Mouse (Mus musculus) intestine, embryonic 15.5 days (tissue): ENCODE data around the gene Dda1. TPM values are rescaled to one million over a fixed set of nuclear protein-coding genes. Genes with fewer than 3 reads are reported as not detected.
A peak's percentile ranks its signal among the peaks of the same experiment; 100 is the strongest.
"Not testable (repeated sequence)": the region's sequence is repeated elsewhere in the genome, so short reads cannot be mapped to it uniquely, and the experiment has no call there.

Experiments
- ATAC-seq: fragments of 200-750 bp; cut with Nextera tagmentation; 2 replicates; pipeline ENCODE4 v1.8.0; 2017; ENCODE audit warnings: moderate TSS enrichment, moderate library complexity
- H3K27ac ChIP-seq: fragments of 300-500 bp; sonication (generic); 2 replicates; pipeline ENCODE4 v1.5.1; 2015; ENCODE audit warnings: mild to moderate bottlenecking, inconsistent platforms
- H3K27me3 ChIP-seq: fragments of 300-500 bp; sonication (generic); replicated peaks from 2 replicates; pipeline ENCODE4 v1.6.1; 2015; ENCODE audit warnings: inconsistent platforms
- H3K36me3 ChIP-seq: fragments of 300-500 bp; sonication (generic); 2 replicates; pipeline ENCODE4 v1.6.1; 2015; ENCODE audit warnings: inconsistent platforms
- H3K4me1 ChIP-seq: fragments of 300-500 bp; sonication (generic); replicated peaks from 2 replicates; pipeline ENCODE4 v1.6.1; 2015; ENCODE audit warnings: inconsistent platforms
- H3K4me2 ChIP-seq: fragments of 300-500 bp; sonication (generic); replicated peaks from 2 replicates; pipeline ENCODE4 v1.6.1; 2015; ENCODE audit warnings: mild to moderate bottlenecking, inconsistent platforms
- H3K4me3 ChIP-seq: fragments of 300-500 bp; sonication (generic); replicated peaks from 2 replicates; pipeline ENCODE4 v1.5.1; 2015; ENCODE audit warnings: inconsistent platforms
- H3K9ac ChIP-seq: fragments of 300-500 bp; sonication (generic); 2 replicates; pipeline ENCODE4 v1.6.1; 2015; ENCODE audit warnings: inconsistent platforms
- H3K9me3 ChIP-seq: fragments of 300-500 bp; sonication (generic); 2 replicates; pipeline ENCODE4 v1.6.1; 2016; ENCODE audit warnings: inconsistent platforms
- WGBS: fragments of 180-500 bp; shearing (Covaris S2); methylation state at CpG from one replicate; pipeline ENCODE4 v1.1.7; 2015; 5-methylcytosine and 5-hydroxymethylcytosine counted together
- polyA plus RNA-seq: library from polyadenylated mRNA; unstranded; fragments of >200 nt; fragmentation: Nextera tagmentation; extraction: Ambion mirVana; gene quantifications from 2 replicates; pipeline ENCODE4 v1.2.1, GENCODE M21; 2015

Dda1 gene
- polyA plus RNA-seq, 1 experiment from 2014 or later, result 91.3 TPM

DNA sequence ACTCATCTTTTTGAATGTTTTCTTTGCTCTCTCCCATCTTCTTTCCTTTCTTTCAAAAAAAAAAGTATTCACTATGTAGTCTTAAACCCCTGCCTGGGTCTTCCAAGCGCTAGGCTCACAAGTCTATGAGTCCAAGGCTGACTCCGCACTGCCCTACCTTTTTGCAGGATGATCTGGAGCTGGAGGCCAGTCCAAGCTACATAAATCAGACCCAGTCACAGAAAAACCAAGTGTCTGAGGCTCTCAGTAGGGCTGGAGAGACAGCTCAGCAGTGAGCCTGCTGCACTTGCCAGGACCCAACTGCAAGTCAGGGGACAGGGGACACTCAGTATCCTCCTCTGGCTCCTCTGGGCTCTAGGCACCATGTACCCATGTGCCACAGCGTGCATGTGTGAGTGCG is 35.4 kb downstream of the Dda1 start:
- H3K27me3 ChIP-seq, result peaks cover 32% of the 10 kb centered on the region
- no peak overlapping the region for H3K4me2 ChIP-seq
- H3K27ac ChIP-seq, result no peak overlapping the region
- no peaks in the 10 kb centered on the region for H3K36me3 ChIP-seq
- H3K9ac ChIP-seq, result no peak overlapping the region
- 86% methylated on average over 4 of the region's 4 CpGs for WGBS
- H3K9me3 ChIP-seq, result no peaks in the 10 kb centered on the region
- ATAC-seq, result no peak
- H3K4me3 ChIP-seq, result no peak overlapping the region
- H3K4me1 ChIP-seq, result peaks cover 14% of the 10 kb centered on the region

DNA sequence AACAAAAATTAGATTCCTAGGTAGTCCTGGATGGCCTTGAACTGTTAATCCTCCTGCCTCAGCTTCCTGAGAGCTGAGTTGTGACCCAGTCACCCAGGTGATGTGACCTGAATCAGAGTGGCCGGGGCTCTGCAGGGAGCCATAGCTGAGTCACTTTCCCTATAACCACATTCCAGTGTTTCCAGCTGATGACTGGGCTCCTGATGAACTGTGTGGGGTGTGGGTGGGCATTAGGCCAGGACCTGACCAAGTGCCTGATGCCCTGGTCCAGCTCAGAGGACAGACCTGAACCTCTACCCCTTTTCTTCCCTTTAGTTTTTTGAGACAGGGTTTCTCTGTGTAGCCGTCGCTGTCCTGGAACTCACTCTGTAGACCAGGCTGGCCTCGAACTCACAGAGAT is 36.3 kb downstream of the Dda1 start:
- no peak overlapping the region for H3K4me3 ChIP-seq
- 92% methylated on average over 4 of the region's 4 CpGs for WGBS
- H3K4me2 ChIP-seq, result no peak overlapping the region
- peaks cover 12% of the 10 kb centered on the region for H3K4me1 ChIP-seq
- no peak for ATAC-seq
- H3K9ac ChIP-seq, result no peak overlapping the region
- H3K27me3 ChIP-seq, result peaks cover 35% of the 10 kb centered on the region
- no peaks in the 10 kb centered on the region for H3K36me3 ChIP-seq
- no peak overlapping the region for H3K27ac ChIP-seq
- H3K9me3 ChIP-seq, result no peaks in the 10 kb centered on the region

DNA sequence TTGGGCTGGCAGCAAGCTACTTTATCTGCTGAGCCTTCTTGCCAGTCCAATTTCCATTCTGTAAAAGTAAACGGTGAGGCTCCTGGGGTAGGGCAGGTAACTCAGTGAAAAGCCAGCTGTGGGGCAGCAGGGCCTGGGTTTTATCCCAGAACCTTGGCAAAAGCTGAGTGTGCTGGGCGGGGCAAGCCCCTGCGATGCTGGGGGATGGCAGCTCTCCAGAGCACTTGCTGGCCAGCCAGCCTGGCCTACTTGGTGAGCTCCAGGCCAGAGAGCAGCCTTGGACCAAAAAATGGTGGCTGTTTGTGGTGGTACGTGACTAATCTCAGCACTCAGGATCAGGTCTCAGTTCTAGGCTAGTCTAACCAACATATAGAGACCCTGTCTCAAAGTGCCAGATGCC is 37.0 kb downstream of the Dda1 start:
- no peak overlapping the region for H3K9ac ChIP-seq
- no peak overlapping the region for H3K27ac ChIP-seq
- WGBS, result 77% methylated on average over 4 of the region's 4 CpGs
- peaks cover 12% of the 10 kb centered on the region for H3K4me1 ChIP-seq
- peaks cover 36% of the 10 kb centered on the region for H3K27me3 ChIP-seq
- no peak overlapping the region for H3K4me3 ChIP-seq
- ATAC-seq, result no peak
- H3K36me3 ChIP-seq, result no peaks in the 10 kb centered on the region
- no peaks in the 10 kb centered on the region for H3K9me3 ChIP-seq
- H3K4me2 ChIP-seq, result no peak overlapping the region

DNA sequence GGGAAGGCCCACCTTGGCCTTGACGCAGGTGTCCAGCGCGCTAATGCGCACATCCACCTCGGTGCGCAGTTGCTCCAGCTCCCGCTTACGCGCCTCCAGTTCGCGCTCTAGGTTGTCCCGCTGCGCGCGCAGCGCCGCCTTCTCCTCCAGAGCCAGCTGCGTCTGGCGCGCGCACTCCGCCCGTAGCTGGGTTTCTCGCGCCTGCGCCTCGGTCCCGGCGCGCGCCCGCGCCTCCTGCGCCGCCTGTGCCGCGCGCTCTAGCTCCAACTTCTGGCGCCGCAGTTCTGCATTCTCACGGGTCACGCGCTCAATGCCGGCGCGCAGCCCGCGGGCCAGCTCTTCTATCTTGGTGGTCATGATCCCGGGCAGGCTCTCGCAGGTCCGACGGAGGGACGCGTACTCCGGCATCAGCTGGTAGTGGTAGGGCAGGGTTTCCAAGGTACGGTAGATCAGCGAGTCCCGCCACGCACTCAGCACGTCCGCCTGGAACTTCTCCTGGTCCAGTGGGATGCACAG is 38.6 kb downstream of the Dda1 start:
- H3K27me3 ChIP-seq, result peaks cover 43% of the 10 kb centered on the region
- H3K27ac ChIP-seq, result no peak overlapping the region
- under 1% methylated on average over 61 of the region's 61 CpGs for WGBS

DNA sequence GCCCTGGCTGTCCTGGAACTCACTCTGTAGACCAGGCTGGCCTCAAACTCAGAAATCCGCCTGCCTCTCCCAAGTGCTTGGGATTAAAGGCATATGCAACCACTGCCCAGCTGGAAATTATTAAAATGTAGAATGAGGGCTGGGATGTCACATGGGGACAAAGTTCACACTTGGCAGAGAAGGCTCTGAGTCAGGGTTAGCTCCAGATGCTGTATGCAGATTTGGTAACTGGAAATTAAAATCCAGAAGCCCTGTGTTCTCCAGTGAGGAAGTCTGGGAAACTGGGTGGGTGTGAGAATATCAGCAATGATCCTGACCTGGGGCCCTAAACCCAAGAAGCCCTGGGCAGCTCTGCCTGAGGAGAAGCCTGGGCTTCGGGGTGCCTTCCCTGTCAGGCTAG is 40.3 kb downstream of the Dda1 start:
- ATAC-seq, result no peak
- H3K36me3 ChIP-seq, result no peaks in the 10 kb centered on the region
- H3K27me3 ChIP-seq, result peaks cover 43% of the 10 kb centered on the region
- no peak overlapping the region for H3K9ac ChIP-seq
- 64% methylated on average over 2 of the region's 2 CpGs for WGBS
- H3K4me1 ChIP-seq, result peaks cover 14% of the 10 kb centered on the region
- 0 out of 2 replicates have a peak overlapping the region, but pooled peaks have one; percentile 12 for H3K4me3 ChIP-seq
- H3K9me3 ChIP-seq, result no peaks in the 10 kb centered on the region
- H3K4me2 ChIP-seq, result peak overlapping the region; percentile 31; the same call in 1 of the 2 replicates
- no peak overlapping the region for H3K27ac ChIP-seq

More for the DNA sequence above, 38.6 kb downstream of the Dda1 start:
- ATAC-seq, result peak; percentile 88
- Histone ChIP-seq H3K4me3 (peak overlapping the region; percentile 40), H3K4me1 (peaks cover 14% of the 10 kb centered on the region), H3K9me3 (no peaks in the 10 kb centered on the region), H3K36me3 (no peaks in the 10 kb centered on the region), H3K4me2 (peak overlapping the region; percentile 88), H3K9ac (peak overlapping the region; percentile 39)

DNA sequence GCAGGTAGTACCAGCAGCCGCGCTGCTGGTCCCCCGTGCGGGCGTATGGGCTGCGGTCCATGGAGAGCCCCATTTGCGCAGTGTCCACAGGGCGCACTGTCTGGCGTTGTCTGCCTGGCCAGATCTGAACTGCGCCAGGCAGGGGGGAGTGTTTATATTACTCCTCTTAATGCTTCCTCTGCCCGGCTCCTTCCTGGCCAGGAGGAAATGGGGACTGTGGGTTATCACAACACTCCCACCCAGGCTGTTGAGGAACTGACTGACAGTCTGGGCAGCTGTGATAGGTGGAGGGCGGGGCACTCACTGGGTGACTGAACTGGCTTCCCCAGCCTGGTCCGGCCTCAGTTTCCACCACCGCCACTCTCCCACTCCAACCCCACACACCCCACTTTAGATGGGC is 42.6 kb downstream of the Dda1 start, which contains the start of gene Plvap:
Gene Plvap (minus strand): TSS at position 109 of the 400 bp plus-strand sequence.
- peak; percentile 24; the same call in 1 of the 2 replicates for ATAC-seq
- H3K4me1 ChIP-seq, result peaks cover 14% of the 10 kb centered on the region
- WGBS, result 26% methylated on average over 14 of the region's 14 CpGs
- H3K27ac ChIP-seq, result no peak within 1 kb of the TSS; the same call in 1 of the 2 replicates
- H3K9me3 ChIP-seq, result no peaks in the 10 kb centered on the region
- peak within 1 kb of the TSS; percentile 35 for H3K4me2 ChIP-seq
- no peak within 1 kb of the TSS for H3K9ac ChIP-seq
- peak within 1 kb of the TSS; percentile 16; the same call in 1 of the 2 replicates for H3K4me3 ChIP-seq
- peaks cover 34% of the 10 kb centered on the region for H3K27me3 ChIP-seq
- no peaks in the 10 kb centered on the region for H3K36me3 ChIP-seq

DNA sequence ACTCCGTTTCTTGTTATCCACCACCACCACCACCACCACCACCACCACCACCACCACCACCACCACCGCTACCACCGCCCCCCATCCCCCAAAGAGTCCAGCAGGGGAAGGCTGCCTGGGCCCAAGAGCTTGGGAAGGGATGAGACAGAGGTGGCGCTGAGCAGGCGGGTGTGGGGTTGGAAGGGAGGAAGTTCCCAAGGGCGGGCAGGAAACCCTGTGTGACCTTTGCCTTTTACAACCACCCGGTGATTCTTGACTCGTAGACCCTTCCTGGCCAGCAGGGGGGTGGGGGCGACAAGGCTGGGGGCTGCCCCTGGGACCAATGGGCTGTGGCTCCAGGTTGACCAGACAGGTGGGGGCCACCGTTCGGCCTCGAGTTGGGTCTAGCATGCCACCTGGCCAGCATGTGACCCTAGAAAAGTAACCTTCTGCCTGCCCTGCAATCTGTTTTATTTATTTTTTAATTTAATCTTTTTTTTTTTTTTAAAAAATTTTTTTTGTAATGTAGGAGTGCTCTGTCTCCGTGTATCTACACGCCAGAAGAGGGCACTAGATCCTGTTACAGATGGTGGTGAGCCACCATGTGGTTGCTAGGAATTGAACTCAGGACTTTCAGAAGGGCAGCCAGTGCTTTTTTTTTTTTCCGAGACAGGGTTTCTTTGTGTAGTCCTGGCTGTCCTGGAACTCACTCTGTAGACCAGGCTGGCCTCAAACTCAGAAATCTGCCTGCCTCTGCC is 44.2 kb downstream of the Dda1 start:
- no peak for ATAC-seq
- no peak overlapping the region for H3K27ac ChIP-seq
- 74% methylated on average over 15 of the region's 15 CpGs for whole genome bisulfite sequencing

DNA sequence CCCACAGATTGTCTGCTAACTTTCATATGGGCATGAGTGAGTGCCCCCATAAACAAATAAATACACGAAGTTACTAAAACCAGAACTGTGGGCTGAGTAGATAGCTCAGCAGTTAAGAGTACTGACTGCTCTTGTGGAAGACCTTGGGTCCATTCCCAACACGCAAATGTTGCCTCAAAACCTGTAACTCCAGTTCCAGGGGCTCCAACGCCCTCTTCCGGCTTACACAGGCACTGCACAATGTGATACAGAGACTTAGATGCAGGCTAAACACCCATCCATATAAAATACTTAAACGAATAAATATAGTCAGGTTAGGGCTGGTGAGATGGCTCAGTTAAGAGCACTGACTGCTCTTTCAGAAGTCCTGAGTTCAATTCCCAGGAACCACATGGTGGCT is 46.0 kb downstream of the Dda1 start:
- H3K27me3 ChIP-seq, result peaks cover 10% of the 10 kb centered on the region; the same call in 1 of the 2 replicates
- H3K36me3 ChIP-seq, result no peaks in the 10 kb centered on the region
- H3K4me1 ChIP-seq, result 0 out of 2 replicates have a peak, but pooled peaks cover 3% of the 10 kb centered on the region
- no peaks in the 10 kb centered on the region for H3K9me3 ChIP-seq
- WGBS, result 71% methylated on average over 5 of the region's 5 CpGs
- no peak overlapping the region for H3K27ac ChIP-seq
- no peak for ATAC-seq
- no peak overlapping the region for H3K4me3 ChIP-seq
- H3K9ac ChIP-seq, result no peak overlapping the region
- no peak overlapping the region for H3K4me2 ChIP-seq

More for the DNA sequence above, 44.2 kb downstream of the Dda1 start:
- Histone ChIP-seq H3K27me3 (peaks cover 18% of the 10 kb centered on the region), H3K4me2 (no peak overlapping the region), H3K36me3 (no peaks in the 10 kb centered on the region), H3K4me3 (no peak overlapping the region), H3K4me1 (peaks cover 3% of the 10 kb centered on the region; the same call in 1 of the 2 replicates), H3K9ac (no peak overlapping the region), H3K9me3 (no peaks in the 10 kb centered on the region)

DNA sequence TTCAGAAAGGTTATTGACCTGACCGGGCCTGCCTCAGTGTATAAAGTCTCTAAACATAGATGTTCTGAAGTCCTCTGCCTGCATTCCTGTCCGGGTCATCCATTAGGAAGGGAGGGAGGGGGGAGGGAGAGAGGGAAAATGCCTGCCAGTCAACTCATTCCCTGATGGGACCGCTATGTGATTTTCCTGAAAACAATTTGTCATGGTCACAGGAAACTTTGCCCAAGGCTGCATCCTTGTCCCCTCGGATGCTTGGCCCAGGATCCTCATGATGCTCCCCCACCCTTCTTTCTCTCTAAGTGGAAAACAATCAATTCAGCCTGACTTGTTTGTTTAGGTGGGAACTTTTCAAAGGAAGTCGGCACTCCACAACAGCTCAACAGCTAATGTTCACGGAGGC is 47.8 kb downstream of the Dda1 start:
- Histone ChIP-seq H3K27me3 (no peaks in the 10 kb centered on the region; the same call in 1 of the 2 replicates), H3K9ac (no peak overlapping the region), H3K4me3 (no peak overlapping the region), H3K4me1 (peaks cover 6% of the 10 kb centered on the region; the same call in 1 of the 2 replicates), H3K4me2 (no peak overlapping the region), H3K36me3 (no peaks in the 10 kb centered on the region), H3K27ac (no peak overlapping the region), H3K9me3 (no peaks in the 10 kb centered on the region)
- no peak for ATAC-seq
- 6% methylated on average over 6 of the region's 6 CpGs for WGBS

- not testable (repeated sequence) for H3K27ac ChIP-seq, H3K36me3 ChIP-seq, H3K27me3 ChIP-seq, ATAC-seq, H3K4me2 ChIP-seq, H3K4me3 ChIP-seq, H3K9ac ChIP-seq, H3K9me3 ChIP-seq, H3K4me1 ChIP-seq
- 44% methylated on average over 10 of the region's 10 CpGs for WGBS
These were observed 50.2 kb downstream of the Dda1 start for GRCm38 (mm10) chr8:71519037-71519825.

GRCm38 (mm10) chr8:71521634-71522033 is 52.6 kb downstream of the Dda1 start:
- H3K4me1 ChIP-seq, result peaks cover 13% of the 10 kb centered on the region
- H3K9ac ChIP-seq, result peak overlapping the region; percentile 8
- H3K9me3 ChIP-seq, result no peaks in the 10 kb centered on the region
- H3K4me2 ChIP-seq, result peak overlapping the region; percentile 38
- peaks cover 11% of the 10 kb centered on the region for H3K27me3 ChIP-seq
- no peak overlapping the region for H3K27ac ChIP-seq
- no peak overlapping the region for H3K4me3 ChIP-seq
- ATAC-seq, result peak; percentile 80
- WGBS, result 4% methylated on average over 17 of the region's 17 CpGs
- H3K36me3 ChIP-seq, result no peaks in the 10 kb centered on the region
